Mouse (Mus musculus) adrenal gland, adult 2 months (tissue): ENCODE results near the gene Caln1. TPM values are rescaled to one million over a fixed set of nuclear protein-coding genes. Genes with fewer than 3 reads are reported as not detected.

ENCODE experiments used
- polyA plus RNA-seq: library from polyadenylated mRNA; depleted of rRNA; stranded (reverse); fragments of >200 nt; gene quantifications from 2 replicates; pipeline ENCODE4 v1.2.3, GENCODE M21; 2012; rRNA removed
- total RNA-seq, 2 experiments: library from RNA; stranded (reverse); gene quantifications; 2 replicates each; pipeline ENCODE4 v1.2.3; 2021

The Caln1 gene
- total and polyA plus RNA-seq, 3 experiments: 19.4 to 46.2 (median 33.7) TPM

Other genes with a start within 250 kb of the Caln1 start
- gene Kctd7, start 224.6 kb upstream of the Caln1 start, total RNA-seq: 10 to 100 TPM; 10.3 to 14.5 TPM
- 33.2 and 36.3 TPM in 2 replicates for gene Kctd7, start 224.6 kb upstream of the Caln1 start, polyA plus RNA-seq
- gene Rabgef1, start 197.7 kb upstream of the Caln1 start, total RNA-seq: 10 to 100 TPM; 27.9 to 63.3 TPM
- gene Rabgef1, start 197.7 kb upstream of the Caln1 start, polyA plus RNA-seq: 19.7 and 32.9 TPM in 2 replicates
- gene Tmem248, start 152.4 kb upstream of the Caln1 start, total RNA-seq: 10 to 100 TPM; 66.7 to 78.7 TPM
- gene Tmem248, start 152.4 kb upstream of the Caln1 start, polyA plus RNA-seq: 45.8 and 51.1 TPM in 2 replicates
- gene Sbds, start 113.9 kb upstream of the Caln1 start, total RNA-seq: 100 to 1,000 TPM; 103 to 138 TPM
- 44.3 and 46.6 TPM in 2 replicates for gene Sbds, start 113.9 kb upstream of the Caln1 start, polyA plus RNA-seq
- gene Tyw1, start 113.8 kb upstream of the Caln1 start, total RNA-seq: 10 to 100 TPM; 25.8 to 32.3 TPM
- 8.1 and 8.2 TPM in 2 replicates for gene Tyw1, start 113.8 kb upstream of the Caln1 start, polyA plus RNA-seq
- not detected for gene A330070K13Rik, start 15.2 kb downstream of the Caln1 start, total RNA-seq
- gene A330070K13Rik, start 15.2 kb downstream of the Caln1 start, polyA plus RNA-seq: not detected in 2 replicates